Mouse (Mus musculus) G1E-ER4 (cell line): Measurements from ENCODE around the gene Olfr390. TPM values are rescaled to one million over a fixed set of nuclear protein-coding genes. Genes with fewer than 3 reads are reported as not detected.

ENCODE experiments used
- GATA1 ChIP-seq: IDR thresholded peaks from one replicate; pipeline ENCODE4 v1.8.0; 2012; ENCODE audit warnings: low read length, inconsistent platforms
- polyA plus RNA-seq: library from polyadenylated mRNA; stranded (reverse); fragments of >175 nt; gene quantifications from 2 replicates; pipeline ENCODE4 v1.2.3, GENCODE M21; 2012

The Olfr390 gene
- polyA plus RNA-seq, result not detected in 2 replicates

DNA sequence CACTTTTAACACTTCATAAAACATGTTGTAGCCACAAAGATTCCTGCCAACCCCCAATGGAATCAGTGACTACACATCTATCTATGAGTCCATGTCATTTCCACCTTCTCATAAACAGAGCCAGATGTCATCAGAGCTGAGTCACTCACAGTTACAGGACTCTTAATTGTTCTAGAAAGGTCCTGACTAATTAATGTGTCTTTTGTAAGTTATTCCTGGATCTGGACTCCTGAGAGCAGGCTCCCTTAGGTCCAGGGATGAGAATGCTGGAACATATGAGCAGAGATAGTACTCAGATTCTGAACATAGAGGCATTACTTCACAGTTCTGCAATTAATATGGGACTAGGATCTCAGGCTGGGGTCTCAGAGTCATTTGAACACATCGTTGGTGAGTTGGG lies at the start of gene Olfr390:
Gene Olfr390, plus strand, starts transcription at position 301 of the 400 bp plus-strand sequence.
- no peak for TF ChIP-seq GATA1

DNA sequence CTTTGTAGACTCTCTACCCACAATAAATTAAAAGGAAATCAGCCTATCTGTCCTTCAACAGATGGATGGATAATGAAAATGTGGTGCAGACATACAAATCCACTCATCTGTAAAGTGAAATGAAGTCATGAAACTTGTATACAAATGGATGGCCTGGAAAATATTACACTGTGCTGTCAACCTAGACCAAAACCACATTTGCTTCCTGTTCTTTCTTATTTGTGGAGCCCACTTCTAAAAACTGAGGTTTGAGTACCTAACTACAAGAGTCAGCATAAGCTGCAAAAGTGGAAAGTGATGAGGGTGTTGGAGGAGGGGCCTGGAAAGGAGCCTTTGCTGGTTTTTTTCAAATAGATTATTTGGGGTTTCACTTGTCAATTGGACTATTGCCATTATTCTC lies 23.6 kb upstream of the Olfr390 start:
- TF ChIP-seq GATA1, result no peak

DNA sequence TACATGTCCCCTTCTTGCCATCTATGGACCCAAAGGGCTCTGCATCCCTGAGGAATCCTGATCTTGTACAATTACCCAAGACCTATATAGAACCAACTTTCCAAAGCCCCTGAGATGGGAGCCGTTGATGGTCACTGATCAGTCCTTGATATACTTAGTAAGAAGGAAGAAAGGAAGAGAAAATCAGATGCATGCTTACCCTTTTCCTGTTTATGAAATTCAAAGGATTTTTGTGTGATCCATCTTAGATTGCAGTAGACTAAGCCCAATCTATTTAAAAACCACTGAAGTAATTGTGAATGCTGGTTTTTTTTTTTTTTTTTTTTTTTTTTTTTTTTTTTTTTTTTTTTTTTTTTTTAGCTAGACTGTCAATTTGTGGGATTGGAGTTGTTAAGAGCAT lies 2.2 kb upstream of the Olfr390 start, which contains the start of gene Olfr389:
Gene Olfr389, minus strand, starts transcription at position 101 of the 400 bp plus-strand sequence.
- no peak for TF ChIP-seq GATA1

DNA sequence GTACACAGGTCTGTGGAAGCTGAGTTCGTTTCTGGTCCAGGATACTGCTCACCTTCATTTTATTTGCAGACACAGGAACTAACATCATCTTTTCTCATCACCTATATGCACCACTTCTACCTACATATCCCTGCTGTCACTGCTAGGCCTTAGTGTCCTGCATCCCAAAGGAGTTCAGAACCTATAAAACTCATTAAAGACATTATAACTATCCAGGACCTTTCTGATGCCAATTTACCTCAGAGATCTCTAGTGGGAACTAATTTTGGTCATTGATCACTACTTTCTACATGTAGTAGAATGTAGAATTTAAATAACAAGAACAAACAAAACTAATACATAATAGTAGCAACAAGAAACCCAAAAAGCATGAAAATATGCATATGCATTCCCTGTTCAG lies 20.2 kb downstream of the Olfr390 start, which contains the start of gene Olfr391-ps:
Gene Olfr391-ps, minus strand, starts transcription at position 101 of the 400 bp plus-strand sequence.
- no peak for TF ChIP-seq GATA1

DNA sequence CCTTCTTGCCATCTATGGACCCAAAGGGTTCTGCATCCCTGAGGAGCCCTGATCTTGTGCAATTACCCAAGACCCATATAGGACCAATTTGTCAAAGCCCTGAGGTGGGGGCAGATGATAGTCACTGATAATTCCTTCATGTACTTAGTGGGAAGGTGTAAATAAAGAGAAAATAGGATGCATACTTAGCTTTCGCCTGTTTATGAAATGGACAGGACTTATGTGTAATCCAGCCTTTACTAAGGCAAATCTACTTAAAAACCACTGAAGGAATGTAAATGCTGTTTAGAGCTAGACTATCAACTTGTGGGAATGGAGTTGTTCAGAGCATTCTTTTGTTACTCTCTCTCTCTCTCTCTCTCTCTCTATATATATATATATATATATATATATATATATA lies 34.2 kb downstream of the Olfr390 start, which contains the start of gene Olfr392:
Gene Olfr392, minus strand, starts transcription at position 101 of the 400 bp plus-strand sequence.
- TF ChIP-seq GATA1, result no peak

Other genes with a start within 250 kb of the Olfr390 start
- gene Olfr385, start 190.0 kb upstream of the Olfr390 start, polyA plus RNA-seq, result not detected in 2 replicates
- not detected in 2 replicates for gene Olfr384, start 184.4 kb upstream of the Olfr390 start, polyA plus RNA-seq
- not detected in 2 replicates for gene Zfp735, start 94.2 kb upstream of the Olfr390 start, polyA plus RNA-seq
- not detected in 2 replicates for gene Olfr389, start 2.3 kb upstream of the Olfr390 start, polyA plus RNA-seq
- gene Olfr391-ps, start 20.1 kb downstream of the Olfr390 start, polyA plus RNA-seq, result not detected in 2 replicates
- gene Olfr392, start 34.1 kb downstream of the Olfr390 start, polyA plus RNA-seq, result not detected in 2 replicates
- gene Olfr393, start 68.5 kb downstream of the Olfr390 start, polyA plus RNA-seq, result not detected in 2 replicates
- gene Olfr394, start 107.8 kb downstream of the Olfr390 start, polyA plus RNA-seq, result not detected in 2 replicates
- not detected in 2 replicates for gene Olfr395, start 126.3 kb downstream of the Olfr390 start, polyA plus RNA-seq
- not detected in 2 replicates for gene Olfr23, start 153.7 kb downstream of the Olfr390 start, polyA plus RNA-seq
- not detected in 2 replicates for gene Olfr397, start 177.9 kb downstream of the Olfr390 start, polyA plus RNA-seq
- not detected in 2 replicates for gene Olfr398, start 207.4 kb downstream of the Olfr390 start, polyA plus RNA-seq